Mouse (Mus musculus) intestine, postnatal 0 days (tissue): ENCODE measurements around the gene Tgfbr1. TPM values are rescaled to one million over a fixed set of nuclear protein-coding genes. Genes with fewer than 3 reads are reported as not detected.

Source experiments
- ATAC-seq: fragments of 200-750 bp; cut with Nextera tagmentation; 2 replicates; pipeline ENCODE4 v1.8.0; 2017; ENCODE audit warnings: mild to moderate bottlenecking, moderate TSS enrichment, moderate library complexity
- H3K27ac ChIP-seq: fragments of 300-500 bp; sonication (generic); 2 replicates; pipeline ENCODE4 v1.5.1; 2014; ENCODE audit warnings: mild to moderate bottlenecking, low read depth, low read length, moderate library complexity
- H3K27me3 ChIP-seq: fragments of 300-500 bp; sonication (generic); replicated peaks from 2 replicates; pipeline ENCODE4 v1.6.1; 2014; ENCODE audit warnings: low read length, mixed read lengths; ENCODE audit not compliant: control insufficient read depth, insufficient read depth
- H3K36me3 ChIP-seq: fragments of 300-500 bp; sonication (generic); 2 replicates; pipeline ENCODE4 v1.6.1; 2014; ENCODE audit warnings: mild to moderate bottlenecking, moderate library complexity; ENCODE audit not compliant: control insufficient read depth, insufficient read depth
- H3K4me1 ChIP-seq: fragments of 300-500 bp; sonication (generic); replicated peaks from 2 replicates; pipeline ENCODE4 v1.6.1; 2014; ENCODE audit warnings: antibody characterized with exemption, low read length, mixed read lengths; ENCODE audit not compliant: control insufficient read depth, insufficient read depth
- H3K4me2 ChIP-seq: fragments of 300-500 bp; sonication (generic); replicated peaks from 2 replicates; pipeline ENCODE4 v1.6.1; 2014; ENCODE audit warnings: low read depth, mild to moderate bottlenecking, moderate library complexity
- H3K4me3 ChIP-seq: fragments of 300-500 bp; sonication (generic); 2 replicates; pipeline ENCODE4 v1.5.1; 2014; ENCODE audit warnings: low read depth, low read length
- H3K9ac ChIP-seq: fragments of 300-500 bp; sonication (generic); 2 replicates; pipeline ENCODE4 v1.6.1; 2014; ENCODE audit warnings: mild to moderate bottlenecking, low read depth, low read length
- H3K9me3 ChIP-seq: fragments of 300-500 bp; sonication (generic); 2 replicates; pipeline ENCODE4 v1.6.1; 2016; ENCODE audit warnings: mixed run types; ENCODE audit not compliant: control insufficient read depth
- CTCF ChIP-seq: sonication (generic); IDR thresholded peaks from 2 replicates; pipeline ENCODE4 v1.5.1; 2016; ENCODE audit warnings: low read depth, mild to moderate bottlenecking, control low read depth, antibody characterized with exemption, moderate library complexity
- WGBS: fragments of 180-500 bp; shearing (Covaris S2); extraction: QIAGEN DNeasy Blood & Tissue Kit; methylation state at CpG from one replicate; pipeline ENCODE4 v1.1.7; 2014; 5-methylcytosine and 5-hydroxymethylcytosine counted together
- polyA plus RNA-seq: library from polyadenylated mRNA; unstranded; fragments of >200 nt; fragmentation: Nextera tagmentation; extraction: Ambion mirVana; gene quantifications from 2 replicates; pipeline ENCODE4 v1.2.1, GENCODE M21; 2015

The Tgfbr1 gene
- polyA plus RNA-seq, 1 experiment from 2014 or later = 9.6 TPM

- no peak for TF ChIP-seq CTCF
- Histone ChIP-seq H3K4me3 (no peak overlapping the region), H3K9ac (no peak overlapping the region), H3K27me3 (no peaks in the 10 kb centered on the region), H3K4me2 (no peak overlapping the region), H3K36me3 (no peaks in the 10 kb centered on the region), H3K4me1 (no peaks in the 10 kb centered on the region), H3K27ac (no peak overlapping the region), H3K9me3 (no peaks in the 10 kb centered on the region)
- WGBS = 82% methylated on average over 1 of the region's 1 CpGs
- no peak for ATAC-seq
These were observed 28.8 kb upstream of the Tgfbr1 start for GRCm38 (mm10) chr4:47324206-47324605.

GRCm38 (mm10) chr4:47327782-47328181, 25.2 kb upstream of the Tgfbr1 start:
- H3K27ac ChIP-seq = no peak overlapping the region
- H3K4me1 ChIP-seq = no peaks in the 10 kb centered on the region
- H3K36me3 ChIP-seq = no peaks in the 10 kb centered on the region
- peak; percentile 28; the same call in 1 of the 2 replicates for TF ChIP-seq CTCF
- 64% methylated on average over 3 of the region's 3 CpGs for WGBS
- H3K9me3 ChIP-seq = no peaks in the 10 kb centered on the region
- no peak overlapping the region for H3K4me3 ChIP-seq
- H3K27me3 ChIP-seq = 0 out of 2 replicates have a peak, but pooled peaks cover 3% of the 10 kb centered on the region
- no peak overlapping the region for H3K4me2 ChIP-seq
- H3K9ac ChIP-seq = no peak overlapping the region
- ATAC-seq = no peak

DNA sequence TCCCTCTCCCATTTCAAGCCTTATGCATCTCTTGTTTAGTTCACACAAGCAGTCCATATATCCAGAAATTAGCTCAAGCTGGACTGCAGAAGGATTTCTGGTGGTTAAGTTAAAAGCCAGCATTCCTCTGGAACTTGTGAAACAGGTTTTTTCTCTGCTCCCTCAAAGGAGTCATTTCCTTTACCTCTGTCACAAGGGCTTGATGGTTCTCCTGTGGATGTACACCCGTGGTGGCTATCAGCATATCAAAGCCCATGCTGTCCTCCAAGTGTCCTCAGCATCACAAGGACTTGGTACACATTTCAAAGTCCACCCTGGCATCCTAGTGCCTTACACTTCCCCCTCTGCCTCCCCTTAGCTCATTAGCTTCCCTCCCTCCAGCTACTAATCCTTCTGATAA, 23.7 kb upstream of the Tgfbr1 start:
- no peak overlapping the region for H3K4me3 ChIP-seq
- no peak overlapping the region for H3K27ac ChIP-seq
- 13% methylated on average over 1 of the region's 1 CpGs for WGBS
- TF ChIP-seq CTCF = no peak
- ATAC-seq = no peak
- H3K36me3 ChIP-seq = no peaks in the 10 kb centered on the region
- no peaks in the 10 kb centered on the region for H3K9me3 ChIP-seq
- H3K9ac ChIP-seq = no peak overlapping the region
- 0 out of 2 replicates have a peak, but pooled peaks cover 3% of the 10 kb centered on the region for H3K27me3 ChIP-seq
- H3K4me2 ChIP-seq = no peak overlapping the region
- no peaks in the 10 kb centered on the region for H3K4me1 ChIP-seq

DNA sequence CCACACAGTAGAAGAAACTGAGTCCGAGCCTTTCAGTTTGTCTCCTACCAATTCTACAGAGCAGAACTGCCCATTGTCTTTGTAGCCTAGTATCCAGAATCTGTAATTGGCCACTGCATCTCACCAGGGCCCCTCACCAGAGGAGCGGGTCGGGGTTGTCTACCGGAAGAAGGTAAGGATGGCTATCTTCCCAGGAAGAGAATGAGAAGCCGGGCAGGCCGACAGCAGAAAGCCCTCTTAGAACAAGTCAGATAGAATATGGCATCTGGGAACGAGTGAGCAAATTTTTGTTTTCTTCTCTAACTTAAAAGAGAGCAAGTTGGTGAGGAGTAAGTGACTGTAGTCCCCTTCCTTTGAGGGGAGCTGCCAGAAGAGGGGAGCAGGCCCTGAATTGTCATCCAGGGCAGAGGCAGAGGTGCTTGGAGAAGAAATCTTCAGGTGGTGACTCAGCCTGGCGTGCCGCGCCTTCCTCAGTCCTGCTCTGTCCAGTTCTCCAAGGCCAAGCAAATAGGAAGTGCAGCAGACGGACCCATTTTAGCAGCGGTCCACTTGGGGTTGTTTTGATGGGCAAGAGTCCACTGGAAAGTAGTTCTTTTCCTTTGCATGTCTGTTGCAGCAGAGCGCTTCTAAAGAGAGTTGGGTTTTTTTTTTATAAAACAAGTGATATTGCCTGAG, 22.5 kb upstream of the Tgfbr1 start:
- Histone ChIP-seq H3K4me2 (no peak overlapping the region), H3K4me3 (no peak overlapping the region), H3K27me3 (0 out of 2 replicates have a peak, but pooled peaks cover 3% of the 10 kb centered on the region), H3K27ac (no peak overlapping the region), H3K9ac (no peak overlapping the region), H3K36me3 (no peaks in the 10 kb centered on the region), H3K9me3 (no peaks in the 10 kb centered on the region), H3K4me1 (no peaks in the 10 kb centered on the region)
- no peak for ATAC-seq
- TF ChIP-seq CTCF = no peak
- 84% methylated on average over 13 of the region's 13 CpGs for WGBS

DNA sequence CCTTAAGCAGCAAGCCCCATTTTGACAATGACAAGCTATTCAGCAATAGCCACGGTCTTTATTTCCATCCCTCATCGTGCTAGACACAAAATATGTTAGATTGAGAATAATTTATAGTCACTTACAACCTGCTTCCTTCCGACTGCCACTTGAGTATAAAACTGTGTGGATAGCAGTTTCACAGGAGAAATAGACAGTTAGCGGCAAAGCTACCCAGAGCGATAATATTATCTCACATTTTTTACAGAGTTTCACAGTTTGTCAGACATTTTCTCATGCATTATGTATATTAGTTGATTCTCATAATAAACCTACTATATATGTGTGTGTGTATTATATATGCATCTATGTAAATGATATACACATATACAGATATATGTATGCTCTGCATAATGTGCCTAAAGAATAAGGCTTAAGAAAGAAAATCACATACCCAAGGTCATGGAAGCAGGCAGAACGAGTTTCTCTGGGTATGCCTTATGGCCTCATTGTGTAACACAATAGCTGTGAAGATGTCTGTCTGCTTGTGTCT, 20.1 kb upstream of the Tgfbr1 start:
- H3K4me1 ChIP-seq = no peaks in the 10 kb centered on the region
- WGBS = 87% methylated on average over 6 of the region's 6 CpGs
- no peaks in the 10 kb centered on the region for H3K9me3 ChIP-seq
- TF ChIP-seq CTCF = no peak
- no peak overlapping the region for H3K4me2 ChIP-seq
- no peak overlapping the region for H3K27ac ChIP-seq
- H3K4me3 ChIP-seq = no peak overlapping the region
- H3K9ac ChIP-seq = no peak overlapping the region
- H3K27me3 ChIP-seq = 0 out of 2 replicates have a peak, but pooled peaks cover 7% of the 10 kb centered on the region
- H3K36me3 ChIP-seq = no peaks in the 10 kb centered on the region
- ATAC-seq = no peak

- Histone ChIP-seq H3K9me3 (no peaks in the 10 kb centered on the region), H3K36me3 (no peaks in the 10 kb centered on the region), H3K27ac (no peak overlapping the region), H3K4me2 (no peak overlapping the region), H3K4me1 (no peaks in the 10 kb centered on the region), H3K4me3 (no peak overlapping the region), H3K9ac (no peak overlapping the region), H3K27me3 (0 out of 2 replicates have a peak, but pooled peaks cover 7% of the 10 kb centered on the region)
- WGBS = 86% methylated on average over 3 of the region's 3 CpGs
- TF ChIP-seq CTCF = no peak
- ATAC-seq = no peak
These were observed 19.5 kb upstream of the Tgfbr1 start for GRCm38 (mm10) chr4:47333541-47333940.
